Mouse (Mus musculus): ENCODE data around the gene Shd. TPM values are rescaled to one million over a fixed set of nuclear protein-coding genes. Genes with fewer than 3 reads are reported as not detected.
A peak's percentile ranks its signal among the peaks of the same experiment; 100 is the strongest.
"Not testable (repeated sequence)": the region's sequence is repeated elsewhere in the genome, so short reads cannot be mapped to it uniquely, and the experiment has no call there.

Shd gene
- 32.8 and 39.1 TPM in 2 replicates for polyA plus RNA-seq (2016; fragmentation: Nextera tagmentation; extraction: Ambion mirVana)

DNA sequence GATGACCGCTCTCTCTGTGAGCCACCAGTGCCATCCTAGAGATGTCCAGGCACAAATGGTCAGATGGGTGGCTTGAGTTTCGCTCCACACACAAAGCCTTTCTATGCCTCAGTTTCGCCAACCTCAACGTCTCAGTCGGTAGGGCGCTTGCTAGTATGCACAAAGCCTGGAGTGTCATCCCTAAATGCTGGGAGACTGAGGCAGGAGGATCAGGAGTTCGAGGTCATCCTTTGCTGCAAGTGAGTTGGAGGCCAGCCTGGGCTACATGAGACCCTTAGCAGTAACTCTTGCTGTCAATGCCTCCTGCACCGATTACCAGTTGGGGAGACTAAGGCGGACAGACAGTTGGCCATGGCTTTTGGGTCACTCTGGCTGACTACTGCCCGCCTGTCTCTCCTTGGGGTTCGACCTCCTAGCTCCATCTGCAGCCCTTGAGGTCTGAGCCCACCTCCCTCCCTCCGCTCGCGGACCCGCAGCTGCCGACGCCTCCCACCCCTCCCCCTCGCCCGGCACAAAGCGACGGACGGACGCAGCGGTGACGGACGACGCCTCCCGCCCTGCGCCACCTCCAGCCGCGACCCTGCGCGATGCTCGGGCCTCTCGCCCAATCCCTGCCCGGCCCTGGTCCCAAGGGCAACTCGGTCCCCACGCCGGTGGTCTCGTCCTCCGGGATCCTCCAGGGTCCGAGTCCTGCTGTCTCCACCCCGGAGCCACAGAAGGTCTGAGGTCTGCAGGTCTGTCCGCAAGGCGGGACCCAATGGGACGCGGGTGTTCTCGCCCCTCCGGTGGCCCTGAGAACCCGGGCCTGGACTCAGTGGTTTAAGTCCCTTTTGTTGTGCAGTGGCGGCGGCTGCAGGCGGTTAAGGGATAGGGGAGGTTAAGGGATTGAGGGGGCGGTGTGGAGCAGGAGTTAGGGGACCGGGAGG, at the start of gene Shd:
Gene Shd, plus strand, starts transcription at position 502 of the 926 bp plus-strand sequence.
- Histone ChIP-seq H3K4me1 (peaks cover 42% of the 10 kb centered on the region), H3K27me3 (replicated peaks; ENCODE audit: low read depth, poor library complexity, severe bottlenecking) (peaks cover 32% of the 10 kb centered on the region), H3K27ac (replicated peaks) (peak within 1 kb of the TSS; percentile 88), H3K36me3 (replicated peaks) (peaks cover 55% of the 10 kb centered on the region), H3K9me3 (no peaks in the 10 kb centered on the region), H3K4me3 (peak within 1 kb of the TSS; percentile 69)
- 8% methylated on average over 55 of the region's 55 CpGs for WGBS
- peak; percentile 86 for DNase-seq (ENCODE audit: low spot score)

GRCm38 (mm10) chr17:55931553-55932502, 38.4 kb upstream of the Shd start:
- Histone ChIP-seq H3K4me3 (peak overlapping the region; percentile 70), H3K4me1 (peaks cover 12% of the 10 kb centered on the region), H3K9me3 (peaks cover 7% of the 10 kb centered on the region; the same call in 1 of the 2 replicates), H3K36me3 (replicated peaks) (0 out of 2 replicates have a peak, but pooled peaks cover 2% of the 10 kb centered on the region), H3K27ac (replicated peaks) (peak overlapping the region; percentile 93), H3K27me3 (replicated peaks; ENCODE audit: low read depth, poor library complexity, severe bottlenecking) (no peaks in the 10 kb centered on the region)
- DNase-seq (ENCODE audit: low spot score): peak; percentile 88
- 2% methylated on average over 33 of the region's 33 CpGs for WGBS

DNA sequence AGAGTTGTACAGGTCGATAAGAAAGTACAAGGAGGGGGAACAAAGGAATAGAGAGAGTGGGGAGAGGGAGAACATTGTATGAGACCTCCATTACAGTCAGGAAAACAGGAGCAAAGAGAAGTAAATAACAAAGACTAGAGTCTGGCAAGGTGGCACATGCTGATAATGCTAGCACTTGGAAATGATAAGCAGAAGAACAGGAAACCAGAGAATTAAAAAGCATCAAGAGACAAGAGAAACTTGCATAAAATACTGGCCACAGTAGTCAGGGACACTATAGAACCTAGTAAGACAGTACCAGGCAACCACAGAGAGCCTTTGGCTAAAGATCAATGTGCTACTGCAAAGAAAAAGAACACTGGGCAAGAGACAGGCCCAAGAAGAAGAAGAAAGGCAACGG, 37.6 kb upstream of the Shd start:
- Histone ChIP-seq H3K4me1 (peaks cover 12% of the 10 kb centered on the region), H3K4me3 (peak overlapping the region; percentile 70), H3K36me3 (replicated peaks) (0 out of 2 replicates have a peak, but pooled peaks cover 2% of the 10 kb centered on the region), H3K9me3 (peaks cover 10% of the 10 kb centered on the region; the same call in 1 of the 2 replicates), H3K27me3 (replicated peaks; ENCODE audit: low read depth, poor library complexity, severe bottlenecking) (no peaks in the 10 kb centered on the region), H3K27ac (replicated peaks) (peak overlapping the region; percentile 93)
- no peak for DNase-seq (ENCODE audit: low spot score)
- WGBS: 70% methylated on average over 2 of the region's 2 CpGs

GRCm38 (mm10) chr17:55933191-55933590, 37.1 kb upstream of the Shd start:
- Histone ChIP-seq H3K27ac (replicated peaks) (no peak overlapping the region), H3K36me3 (replicated peaks) (peaks cover 7% of the 10 kb centered on the region), H3K27me3 (replicated peaks; ENCODE audit: low read depth, poor library complexity, severe bottlenecking) (no peaks in the 10 kb centered on the region), H3K9me3 (peaks cover 16% of the 10 kb centered on the region; the same call in 1 of the 2 replicates), H3K4me1 (peaks cover 12% of the 10 kb centered on the region), H3K4me3 (peak overlapping the region; percentile 70; the same call in 1 of the 2 replicates)
- no peak for DNase-seq (ENCODE audit: low spot score)
- 95% methylated on average over 15 of the region's 15 CpGs for WGBS

- DNase-seq (ENCODE audit: low spot score); H3K9me3 ChIP-seq; H3K4me1 ChIP-seq; H3K27me3 ChIP-seq (replicated peaks; ENCODE audit: low read depth, poor library complexity, severe bottlenecking): not testable (repeated sequence)
- Histone ChIP-seq H3K27ac (replicated peaks) (peak overlapping the region; percentile 89), H3K4me3 (peak overlapping the region; percentile 64), H3K36me3 (replicated peaks) (peaks cover 21% of the 10 kb centered on the region)
- WGBS: 35% methylated on average over 10 of the region's 10 CpGs
Observed at GRCm38 (mm10) chr17:55944387-55944865, 25.8 kb upstream of the Shd start.

- not testable (repeated sequence) for H3K27me3 ChIP-seq (replicated peaks; ENCODE audit: low read depth, poor library complexity, severe bottlenecking); H3K4me1 ChIP-seq; H3K9me3 ChIP-seq
- Histone ChIP-seq H3K27ac (replicated peaks) (peak overlapping the region; percentile 89), H3K36me3 (replicated peaks) (peaks cover 14% of the 10 kb centered on the region), H3K4me3 (peak overlapping the region; percentile 64)
- peak; percentile 77 for DNase-seq (ENCODE audit: low spot score)
- under 1% methylated on average over 56 of the region's 56 CpGs for WGBS
Observed at GRCm38 (mm10) chr17:55944866-55945682, 25.2 kb upstream of the Shd start.

DNA sequence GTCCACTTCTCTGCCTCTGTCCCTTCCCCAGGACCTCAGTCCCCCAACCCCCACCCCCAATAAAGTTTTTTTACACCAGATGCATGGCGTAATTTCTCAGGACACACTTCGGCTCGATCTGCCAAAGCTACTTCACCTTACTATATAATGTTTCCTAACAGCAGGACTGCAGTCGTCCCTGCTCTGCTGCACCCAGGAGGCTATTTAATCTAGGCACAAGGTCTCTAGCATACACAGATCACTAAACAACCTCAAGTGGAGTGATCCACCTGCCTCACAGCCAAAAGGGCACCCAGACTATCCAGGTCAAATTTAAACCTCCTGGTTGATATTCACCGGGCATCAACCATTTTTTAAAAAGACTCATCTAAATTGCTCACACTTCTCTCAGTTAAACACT, 24.6 kb upstream of the Shd start:
- Histone ChIP-seq H3K36me3 (replicated peaks) (peaks cover 8% of the 10 kb centered on the region), H3K27me3 (replicated peaks; ENCODE audit: low read depth, poor library complexity, severe bottlenecking) (no peaks in the 10 kb centered on the region), H3K4me3 (peak overlapping the region; percentile 64), H3K9me3 (no peaks in the 10 kb centered on the region), H3K4me1 (peaks cover 8% of the 10 kb centered on the region), H3K27ac (replicated peaks) (peak overlapping the region; percentile 89; the same call in 1 of the 2 replicates)
- 33% methylated on average over 5 of the region's 5 CpGs for WGBS
- DNase-seq (ENCODE audit: low spot score): no peak

DNA sequence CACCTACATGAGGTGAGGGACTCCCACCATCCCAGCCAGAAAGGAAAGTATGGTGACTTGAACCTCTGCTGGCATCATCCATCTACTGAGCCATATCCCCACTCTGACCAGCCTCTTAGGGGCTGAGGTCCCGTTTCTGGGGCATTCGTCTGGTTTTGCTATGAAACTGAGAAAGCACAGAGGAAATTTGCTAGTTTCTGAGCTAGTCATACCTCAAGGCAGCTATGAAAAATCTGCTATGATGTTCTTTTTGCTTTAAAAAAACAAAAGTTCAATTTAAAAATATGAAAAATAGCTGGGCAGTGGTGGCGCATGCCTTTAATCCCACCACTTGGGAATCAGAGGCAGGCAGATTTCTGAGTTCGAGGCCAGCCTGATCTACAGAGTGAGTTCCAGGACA, 21.6 kb upstream of the Shd start:
- no peak overlapping the region for H3K27ac ChIP-seq (replicated peaks)
- H3K4me3 ChIP-seq: no peak overlapping the region
- no peak for DNase-seq (ENCODE audit: low spot score)
- WGBS: 90% methylated on average over 4 of the region's 4 CpGs
- peaks cover 8% of the 10 kb centered on the region for H3K4me1 ChIP-seq
- peaks cover 5% of the 10 kb centered on the region; the same call in 1 of the 2 replicates for H3K27me3 ChIP-seq (replicated peaks; ENCODE audit: low read depth, poor library complexity, severe bottlenecking)
- no peaks in the 10 kb centered on the region for H3K36me3 ChIP-seq (replicated peaks)
- no peaks in the 10 kb centered on the region for H3K9me3 ChIP-seq

- H3K4me1 ChIP-seq: peaks cover 8% of the 10 kb centered on the region
- H3K27me3 ChIP-seq (replicated peaks; ENCODE audit: low read depth, poor library complexity, severe bottlenecking): peaks cover 12% of the 10 kb centered on the region
- 91% methylated on average over 2 of the region's 2 CpGs for WGBS
- no peak for DNase-seq (ENCODE audit: low spot score)
- H3K36me3 ChIP-seq (replicated peaks): no peaks in the 10 kb centered on the region
- H3K4me3 ChIP-seq: no peak within 1 kb of the TSS
- H3K9me3 ChIP-seq: no peaks in the 10 kb centered on the region
- H3K27ac ChIP-seq (replicated peaks): no peak within 1 kb of the TSS
Observed at GRCm38 (mm10) chr17:55949400-55949799, 20.9 kb upstream of the Shd start, which contains the start of gene Zfp119b. TSS of gene Zfp119b (minus strand) at chr17:55949500.

- no peak for DNase-seq (ENCODE audit: low spot score)
- WGBS: 79% methylated on average over 9 of the region's 9 CpGs
- Histone ChIP-seq H3K27ac (replicated peaks) (no peak overlapping the region), H3K4me1 (peaks cover 4% of the 10 kb centered on the region), H3K27me3 (replicated peaks; ENCODE audit: low read depth, poor library complexity, severe bottlenecking) (peaks cover 24% of the 10 kb centered on the region), H3K9me3 (no peaks in the 10 kb centered on the region), H3K36me3 (replicated peaks) (no peaks in the 10 kb centered on the region), H3K4me3 (no peak overlapping the region)
Observed at GRCm38 (mm10) chr17:55950601-55951000, 19.7 kb upstream of the Shd start.

DNA sequence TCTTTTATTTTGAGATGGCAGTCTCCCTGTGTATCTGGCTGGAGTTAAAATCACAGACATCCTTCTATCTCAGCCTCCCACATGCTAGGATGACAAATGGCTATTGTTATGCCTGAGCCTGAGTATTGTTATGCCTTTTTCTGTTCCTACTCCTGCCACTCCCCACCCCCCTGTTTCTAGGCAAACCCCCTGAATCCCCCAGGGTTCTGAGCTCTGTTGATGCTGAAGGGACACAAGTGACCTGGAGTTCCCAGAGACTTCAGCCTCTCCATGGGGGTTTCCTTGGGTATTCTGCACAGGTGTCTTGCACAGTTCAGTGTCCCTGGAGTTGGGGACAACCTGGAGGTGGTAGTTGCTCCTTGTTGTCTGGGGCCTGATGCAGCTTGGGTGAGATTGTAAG, 18.2 kb upstream of the Shd start:
- Histone ChIP-seq H3K27ac (replicated peaks) (no peak overlapping the region), H3K9me3 (no peaks in the 10 kb centered on the region), H3K36me3 (replicated peaks) (no peaks in the 10 kb centered on the region), H3K4me1 (peaks cover 11% of the 10 kb centered on the region), H3K4me3 (no peak overlapping the region), H3K27me3 (replicated peaks; ENCODE audit: low read depth, poor library complexity, severe bottlenecking) (peaks cover 25% of the 10 kb centered on the region)
- no peak for DNase-seq (ENCODE audit: low spot score)
